9 mouse cellular contexts compared by ENCODE assay signal in genomic region chr14:34620611-34621376, GRCm38 (mm10). TPM values are rescaled to one million over a fixed set of nuclear protein-coding genes. Genes with fewer than 3 reads are reported as not detected.
DNase-seq lines count a peak whose midpoint lies in the region; ATAC-seq lines count a peak whose summit lies in the region.
"Had no signal": no experiment of that assay in that cellular context is flagged by ENCODE, and none has a peak within 500 bp of the region (broad histone marks: within the 10 kb centered on the region; RNA-seq: fewer than 3 reads in every experiment).

No protein-coding gene starts in this region.

- intact Hi-C loops in gastrocnemius, postnatal 36 days (cut with DNase I) = loop anchor here (5.0 kb wide), 1 partner anchor 42 kb away; no protein-coding TSS in a partner anchor

- peak; percentile 35 for DNase-seq in gastrocnemius, postnatal 10 days
- DNase-seq in gastrocnemius, postnatal 36 days = no peak
- DNase-seq in 3T3-L1 (ENCODE audit: low read depth, low spot score) (peak; percentile 49), ZHBTc4 (ENCODE audit: low read depth, low spot score) (peak; percentile 83)
- peak; percentile 66 for DNase-seq in embryo, embryonic 10 days (ENCODE audit: low spot score)
- DNase-seq in lung, postnatal 25 days (ENCODE audit: low spot score) = peak; percentile 53
- DNase-seq in thymus, postnatal 14 days = peak; percentile 77

- peak; percentile 23 for ATAC-seq in inflammation-experienced regulatory T-cells, adult 6 months

RNA-seq across cellular contexts. Expression of gene Opn4, which starts 20.9 kb away (rescaled TPM):
- not detected for total RNA-seq in gastrocnemius, postnatal 10 days (2021)
- not detected for total RNA-seq in gastrocnemius, postnatal 36 days (2021)
- not detected for polyA plus RNA-seq in inflammation-experienced regulatory T-cells, adult 6 months (2017; shearing (Covaris generic))
- polyA plus RNA-seq: stomach, embryonic 14.5 days had no signal

RNA-seq across cellular contexts. Expression of gene Ldb3, which starts 32.3 kb away (rescaled TPM):
- 1,000 to 10,000 TPM; 1,336 to 1,359 TPM for total RNA-seq in gastrocnemius, postnatal 10 days (2021)
- 1,000 to 10,000 TPM; 2,135 to 2,411 TPM for total RNA-seq in gastrocnemius, postnatal 36 days (2021)
- polyA plus RNA-seq in inflammation-experienced regulatory T-cells, adult 6 months (2017; shearing (Covaris generic)) = not detected

RNA-seq across cellular contexts. Expression of gene Wapl, which starts 52.9 kb away (rescaled TPM):
- 10 to 100 TPM; 45.7 to 48.3 TPM for total RNA-seq in gastrocnemius, postnatal 10 days (2021)
- total RNA-seq in gastrocnemius, postnatal 36 days (2021) = 10 to 100 TPM; 35.0 to 39.3 TPM
- 10 to 100 TPM; 46.7 to 54.1 (median 47.0) TPM for polyA plus RNA-seq in inflammation-experienced regulatory T-cells, adult 6 months (2017; shearing (Covaris generic))

Comparison
In these comparisons a context has a peak if more than half of its experiments do, and no peak if none do; other contexts are left out.
1. DNase-seq: peak in gastrocnemius, postnatal 10 days (single experiment), 3T3-L1 (single experiment), ZHBTc4 (single experiment), embryo, embryonic 10 days (single experiment), lung, postnatal 25 days (single experiment) and thymus, postnatal 14 days (single experiment); none in gastrocnemius, postnatal 36 days (0 of 2).